Mouse (Mus musculus) MEL (cell line): ENCODE measurements at regions not wholly inside any gene's neighbourhood (a gene's known extent, or its start where the extent isn't known, plus 50 kb on each side); places are given as distances from the start of the nearest gene placed in this dataset.

Experiments used
- DNase-seq: peaks from one replicate; pipeline ENCODE4 v3.0.0; 2011; ENCODE audit warnings: low read depth, low spot score
- H3K27ac ChIP-seq: 2 replicates; pipeline ENCODE4 v1.5.1; 2012; ENCODE audit warnings: low read depth, mild to moderate bottlenecking, control low read depth, low read length, moderate library complexity; ENCODE audit not compliant: control insufficient read depth
- H3K27me3 ChIP-seq, 2 experiments: fragments of 150-350 bp in 1 of 2; sonication (generic) in 1 of 2; 2 replicates each; pipeline ENCODE4 v1.6.1; 2012; ENCODE audit warnings: low read length in 2 of 2, mild to moderate bottlenecking in 2 of 2, improper control_type of control experiment in 1 of 2, moderate library complexity in 1 of 2; ENCODE audit not compliant: insufficient read depth in 2 of 2, control insufficient read depth in 1 of 2
- H3K36me3 ChIP-seq, 2 experiments: 2 replicates each; pipeline ENCODE4 v1.6.1; 2012 to 2014; ENCODE audit warnings: low read length in 2 of 2, improper control_type of control experiment in 1 of 2, inconsistent platforms in 1 of 2, mild to moderate bottlenecking in 1 of 2; ENCODE audit not compliant: insufficient read depth in 2 of 2, control insufficient read depth in 1 of 2
- H3K4me1 ChIP-seq, 2 experiments: fragments of 150-350 bp in 1 of 2; sonication (generic) in 1 of 2; 2 replicates each; pipeline ENCODE4 v1.6.1; 2012; ENCODE audit warnings: low read length in 2 of 2, improper control_type of control experiment in 1 of 2, mild to moderate bottlenecking in 1 of 2; ENCODE audit not compliant: insufficient read depth in 2 of 2, control insufficient read depth in 1 of 2
- H3K4me3 ChIP-seq, 2 experiments: fragments of 150-350 bp in 1 of 2; sonication (generic) in 1 of 2; 2 replicates each; pipeline ENCODE4 v1.5.1; 2012; ENCODE audit warnings: low read depth in 2 of 2, low read length in 2 of 2, mild to moderate bottlenecking in 2 of 2, moderate library complexity in 2 of 2, control low read depth in 1 of 2, improper control_type of control experiment in 1 of 2; ENCODE audit not compliant: control insufficient read depth in 1 of 2, insufficient read depth in 1 of 2
- H3K79me2 ChIP-seq: 2 replicates; pipeline ENCODE4 v1.6.1; 2012; ENCODE audit warnings: mild to moderate bottlenecking, low read length, moderate library complexity; ENCODE audit not compliant: control insufficient read depth, poor library complexity, insufficient read depth
- H3K9ac ChIP-seq: 2 replicates; pipeline ENCODE4 v1.6.1; 2012; ENCODE audit warnings: low read depth, mild to moderate bottlenecking, control low read depth, low read length, moderate library complexity; ENCODE audit not compliant: control insufficient read depth, poor library complexity, severe bottlenecking
- H3K9me3 ChIP-seq: fragments of 150-350 bp; sonication (generic); replicated peaks from 2 replicates; pipeline ENCODE4 v1.6.1; 2012; ENCODE audit warnings: mild to moderate bottlenecking, low read length, improper control_type of control experiment, moderate library complexity; ENCODE audit not compliant: insufficient read depth
- BHLHE40 ChIP-seq: IDR thresholded peaks from 2 replicates; pipeline ENCODE4 v1.6.1; 2012; ENCODE audit warnings: low read depth, mild to moderate bottlenecking, inconsistent platforms, low read length, improper control_type of control experiment, borderline replicate concordance
- CHD1 ChIP-seq: IDR thresholded peaks from 2 replicates; pipeline ENCODE4 v1.6.1; 2012; ENCODE audit warnings: low read depth, mild to moderate bottlenecking, inconsistent platforms, low read length, improper control_type of control experiment
- CHD2 ChIP-seq: IDR thresholded peaks from 2 replicates; pipeline ENCODE4 v1.6.1; 2011; ENCODE audit warnings: low read length, improper control_type of control experiment
- CTCF ChIP-seq, 3 experiments: IDR thresholded peaks in 2 of 3; conservative IDR thresholded peaks in 1 of 3; 2 replicates each; pipeline ENCODE4 v1.5.1; 2011 to 2012; ENCODE audit warnings: low read length in 3 of 3, low read depth in 2 of 3, mild to moderate bottlenecking in 2 of 3, improper control_type of control experiment in 1 of 3, inconsistent platforms in 1 of 3, mixed read lengths in 1 of 3, moderate library complexity in 1 of 3; ENCODE audit not compliant: control insufficient read depth in 1 of 3, insufficient read depth in 1 of 3, poor library complexity in 1 of 3, severe bottlenecking in 1 of 3
- EP300 ChIP-seq, 2 experiments: IDR thresholded peaks; 2 replicates each; pipeline ENCODE4 v1.6.1; 2011; ENCODE audit warnings: improper control_type of control experiment in 2 of 2, low read length in 2 of 2, low read depth in 1 of 2, mild to moderate bottlenecking in 1 of 2
- ETS1 ChIP-seq: IDR thresholded peaks from 2 replicates; pipeline ENCODE4 v1.6.1; 2012; ENCODE audit warnings: low read depth, mild to moderate bottlenecking, inconsistent platforms, low read length, improper control_type of control experiment, moderate library complexity
- GABPA ChIP-seq: IDR thresholded peaks from 2 replicates; pipeline ENCODE4 v1.6.1; 2012; ENCODE audit warnings: low read depth, mild to moderate bottlenecking, inconsistent platforms, low read length, improper control_type of control experiment, moderate library complexity
- GATA1 ChIP-seq: IDR thresholded peaks from 2 replicates; pipeline ENCODE4 v1.6.1; 2011; ENCODE audit warnings: low read depth, low read length, improper control_type of control experiment
- HCFC1 ChIP-seq: IDR thresholded peaks from 2 replicates; pipeline ENCODE4 v1.6.1; 2012; ENCODE audit warnings: low read depth, mild to moderate bottlenecking, inconsistent platforms, low read length, improper control_type of control experiment, moderate library complexity
- KAT2A ChIP-seq: conservative IDR thresholded peaks from 2 replicates; pipeline ENCODE4 v1.6.1; 2012; ENCODE audit warnings: low read depth, low read length, improper control_type of control experiment, inconsistent platforms
- MAFK ChIP-seq: IDR thresholded peaks from 2 replicates; pipeline ENCODE4 v1.6.1; 2011; ENCODE audit warnings: low read depth, mild to moderate bottlenecking, low read length, improper control_type of control experiment, borderline replicate concordance
- MAZ ChIP-seq: IDR thresholded peaks from 2 replicates; pipeline ENCODE4 v1.6.1; 2012; ENCODE audit warnings: low read depth, mild to moderate bottlenecking, inconsistent platforms, low read length, improper control_type of control experiment
- MEF2A ChIP-seq: IDR thresholded peaks from 2 replicates; pipeline ENCODE4 v1.6.1; 2014; ENCODE audit warnings: low read depth, mild to moderate bottlenecking, inconsistent platforms, low read length, improper control_type of control experiment; ENCODE audit not compliant: poor library complexity, insufficient replicate concordance, severe bottlenecking; ENCODE audit errors: extremely low read depth
- MYB ChIP-seq: IDR thresholded peaks from 2 replicates; pipeline ENCODE4 v1.6.1; 2011; ENCODE audit warnings: mild to moderate bottlenecking, low read depth, low read length, improper control_type of control experiment
- NELFE ChIP-seq: IDR thresholded peaks from 2 replicates; pipeline ENCODE4 v1.6.1; 2011; ENCODE audit warnings: low read depth, low read length, improper control_type of control experiment
- POLR2A ChIP-seq, 2 experiments: IDR thresholded peaks; 2 replicates each; pipeline ENCODE4 v1.6.1; 2011 to 2012; ENCODE audit warnings: low read length in 2 of 2, mild to moderate bottlenecking in 2 of 2, control low read depth in 1 of 2, improper control_type of control experiment in 1 of 2, low read depth in 1 of 2, moderate library complexity in 1 of 2; ENCODE audit not compliant: control insufficient read depth in 1 of 2, insufficient read depth in 1 of 2, poor library complexity in 1 of 2
- RAD21 ChIP-seq: IDR thresholded peaks from 2 replicates; pipeline ENCODE4 v1.6.1; 2011; ENCODE audit warnings: mild to moderate bottlenecking, low read depth, low read length, improper control_type of control experiment
- RCOR1 ChIP-seq: IDR thresholded peaks from 2 replicates; pipeline ENCODE4 v1.6.1; 2012; ENCODE audit warnings: low read depth, mild to moderate bottlenecking, inconsistent platforms, low read length, improper control_type of control experiment
- SIN3A ChIP-seq: IDR thresholded peaks from 2 replicates; pipeline ENCODE4 v1.6.1; 2012; ENCODE audit warnings: low read length, improper control_type of control experiment, inconsistent platforms
- SMC3 ChIP-seq: IDR thresholded peaks from 2 replicates; pipeline ENCODE4 v1.6.1; 2011; ENCODE audit warnings: low read depth, low read length, improper control_type of control experiment
- TAL1 ChIP-seq: IDR thresholded peaks from 2 replicates; pipeline ENCODE4 v1.6.1; 2012; ENCODE audit warnings: mild to moderate bottlenecking, inconsistent platforms, low read length, moderate library complexity, mixed read lengths
- TBP ChIP-seq: IDR thresholded peaks from 2 replicates; pipeline ENCODE4 v1.8.0; 2011; ENCODE audit warnings: low read depth, low read length, improper control_type of control experiment
- TCF12 ChIP-seq: IDR thresholded peaks from 2 replicates; pipeline ENCODE4 v1.6.1; 2014; ENCODE audit warnings: low read depth, mild to moderate bottlenecking, inconsistent platforms, low read length, improper control_type of control experiment, moderate library complexity
- UBTF ChIP-seq: IDR thresholded peaks from 2 replicates; pipeline ENCODE4 v1.6.1; 2012; ENCODE audit warnings: low read depth, mild to moderate bottlenecking, inconsistent platforms, low read length, improper control_type of control experiment, moderate library complexity, borderline replicate concordance; ENCODE audit not compliant: insufficient read depth
- USF2 ChIP-seq, 2 experiments: IDR thresholded peaks; 2 replicates each; pipeline ENCODE4 v1.6.1; 2011 to 2012; ENCODE audit warnings: improper control_type of control experiment in 2 of 2, low read length in 2 of 2, borderline replicate concordance in 1 of 2, inconsistent platforms in 1 of 2, low read depth in 1 of 2, mild to moderate bottlenecking in 1 of 2; ENCODE audit not compliant: insufficient read depth in 1 of 2
- ZC3H11A ChIP-seq: IDR thresholded peaks from 2 replicates; pipeline ENCODE4 v1.6.1; 2012; ENCODE audit warnings: low read depth, mild to moderate bottlenecking, inconsistent platforms, low read length, improper control_type of control experiment
- ZKSCAN1 ChIP-seq: IDR thresholded peaks from 2 replicates; pipeline ENCODE4 v1.6.1; 2012; ENCODE audit warnings: low read depth, mild to moderate bottlenecking, inconsistent platforms, low read length, improper control_type of control experiment, moderate library complexity
- ZMIZ1 ChIP-seq: IDR thresholded peaks from 2 replicates; pipeline ENCODE4 v1.6.1; 2012; ENCODE audit warnings: low read depth, mild to moderate bottlenecking, inconsistent platforms, low read length, improper control_type of control experiment, moderate library complexity
- ZNF384 ChIP-seq: IDR thresholded peaks from 2 replicates; pipeline ENCODE4 v1.6.1; 2012; ENCODE audit warnings: low read depth, mild to moderate bottlenecking, inconsistent platforms, low read length, improper control_type of control experiment

- Histone ChIP-seq H3K27me3 (peaks cover 5 to 11% of the 10 kb centered on the region in 2 experiments), H3K79me2 (no peaks in the 10 kb centered on the region), H3K4me3 (no peak overlapping the region), H3K4me1 (no peaks in the 10 kb centered on the region), H3K9me3 (no peaks in the 10 kb centered on the region), H3K27ac (no peak overlapping the region), H3K9ac (no peak overlapping the region), H3K36me3 (no peaks in the 10 kb centered on the region)
- TF ChIP-seq HCFC1 (no peak), GABPA (no peak), RAD21 (peak; percentile 23), SIN3A (no peak), GATA1 (no peak), MAZ (no peak), UBTF (no peak), ZNF384 (no peak), BHLHE40 (no peak), MEF2A (no peak), NELFE (no peak), MYB (no peak), CHD1 (no peak), TBP (no peak), KAT2A (no peak), CTCF (IDR thresholded peaks at IDR 0.05 in 2 of 3, conservative IDR thresholded peaks at IDR 0.05 in 1 of 3; ENCODE audit: control insufficient read depth in 1 of 3, insufficient read depth in 1 of 3, low read depth in 2 of 3, low read length in 3 of 3, poor library complexity in 1 of 3, severe bottlenecking in 1 of 3) (peak; percentile 3 to 42 (median 20); a peak in 3 of 6 replicates), RCOR1 (no peak), TCF12 (no peak), ZKSCAN1 (no peak), MAFK (no peak), POLR2A (IDR thresholded peaks at IDR 0.05; ENCODE audit: control insufficient read depth in 1 of 2, insufficient read depth in 1 of 2, low read depth in 1 of 2, low read length in 2 of 2, poor library complexity in 1 of 2) (no peak), ZMIZ1 (no peak), ETS1 (no peak), SMC3 (peak; percentile 61), CHD2 (no peak), USF2 (IDR thresholded peaks at IDR 0.05; ENCODE audit: borderline replicate concordance in 1 of 2, insufficient read depth in 1 of 2, low read depth in 1 of 2, low read length in 2 of 2) (no peak), TAL1 (no peak), ZC3H11A (0 out of 2 replicates have a peak, but pooled peaks have one; percentile 10), EP300 (IDR thresholded peaks at IDR 0.05; ENCODE audit: low read depth in 1 of 2, low read length in 2 of 2) (no peak)
- peak; percentile 37 for DNase-seq
Observed at GRCm38 (mm10) chr11:84647104-84647503, 121.8 kb upstream of the Lhx1 start.
